Mouse (Mus musculus) natural killer cell, adult 2 months (primary cell): ENCODE measurements around the gene Sufu.

Source experiments
- DNase-seq, 2 experiments: peaks; one replicate each; pipeline ENCODE4 v3.0.0; 2022; ENCODE audit warnings: low spot score in 2 of 2

The Sufu gene

DNA sequence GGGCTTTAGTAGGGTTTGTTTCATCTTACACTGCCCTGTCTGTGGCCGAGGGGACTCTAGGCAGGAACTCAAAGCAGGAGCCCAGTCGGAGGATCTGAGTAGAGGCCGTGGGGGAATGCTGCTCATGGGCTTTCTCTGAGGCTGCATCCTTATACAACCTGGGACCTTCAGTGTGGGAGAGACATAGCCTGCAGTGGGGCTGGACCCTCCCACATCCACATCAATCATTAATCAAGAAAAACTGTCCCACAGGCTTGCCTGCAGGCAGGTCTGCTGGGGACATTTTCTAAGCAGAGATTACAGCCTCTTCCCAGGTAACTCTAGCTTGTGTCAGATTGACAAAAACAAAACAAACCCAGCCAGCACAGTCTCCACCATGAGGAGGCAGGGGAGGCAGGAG is 65.9 kb downstream of the Sufu start:
- DNase-seq: no peak

DNA sequence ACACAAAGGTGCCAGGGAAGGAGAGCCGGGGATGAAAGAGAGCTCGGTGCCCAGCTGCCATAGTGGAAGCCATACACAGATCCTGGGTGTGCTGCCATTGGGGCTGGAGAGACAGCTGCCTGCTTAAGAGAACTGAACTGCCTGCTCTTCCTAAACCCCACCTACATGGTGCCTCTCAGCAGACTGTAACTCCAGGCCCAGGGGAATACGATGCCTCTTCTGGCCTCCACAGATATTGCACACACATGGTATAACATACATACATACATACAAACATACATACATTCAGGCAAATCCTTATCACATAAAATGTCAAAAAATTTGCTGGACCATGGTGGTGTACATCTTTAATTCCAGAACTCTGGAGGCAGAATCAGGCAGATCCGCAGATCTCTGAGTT is 66.8 kb downstream of the Sufu start:
- DNase-seq: no peak

DNA sequence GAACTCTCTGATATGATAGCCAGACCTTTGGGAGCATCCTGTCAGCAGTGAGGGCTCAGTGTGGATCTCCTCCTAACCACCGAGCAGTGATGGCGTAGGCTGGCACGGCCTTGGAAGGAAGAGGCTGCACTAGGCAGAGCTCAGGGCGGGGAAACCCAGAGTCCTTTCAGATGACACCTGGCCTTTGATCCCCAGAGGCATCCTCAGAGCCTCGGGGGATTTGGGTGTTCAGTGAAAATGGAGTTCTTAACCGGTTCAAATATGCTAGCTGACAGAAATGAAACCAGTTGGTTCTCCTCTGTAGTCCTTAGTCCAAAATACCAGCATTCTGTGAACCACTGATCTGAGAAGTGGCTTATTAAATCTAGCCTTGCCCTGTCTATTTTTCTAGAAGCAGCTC is 69.5 kb downstream of the Sufu start:
- peak in 1 of 2 experiments; percentile 81 for DNase-seq

DNA sequence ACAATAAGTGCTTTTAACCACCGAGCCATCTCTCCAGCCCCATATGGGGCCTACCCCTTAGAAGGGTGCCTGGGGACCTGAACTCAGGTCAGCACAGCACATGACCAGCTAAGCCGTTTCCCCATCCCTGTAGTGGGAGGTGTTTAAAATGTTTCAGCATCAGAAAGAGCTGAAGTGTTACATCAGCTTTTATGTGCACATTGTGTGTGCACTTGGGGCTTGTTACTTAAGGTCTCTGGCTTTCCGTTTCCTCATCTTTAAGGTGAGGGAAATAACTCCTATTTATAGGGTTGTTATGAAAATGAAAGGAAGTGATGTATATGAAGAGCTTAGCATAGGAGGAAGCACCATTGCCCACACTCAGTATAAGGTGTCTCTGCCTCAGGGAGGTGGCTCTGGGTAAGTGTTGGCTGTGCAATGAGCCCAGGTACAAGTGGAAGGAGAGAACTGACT is 70.4 kb downstream of the Sufu start:
- DNase-seq: peak in 1 of 2 experiments; percentile 39

DNA sequence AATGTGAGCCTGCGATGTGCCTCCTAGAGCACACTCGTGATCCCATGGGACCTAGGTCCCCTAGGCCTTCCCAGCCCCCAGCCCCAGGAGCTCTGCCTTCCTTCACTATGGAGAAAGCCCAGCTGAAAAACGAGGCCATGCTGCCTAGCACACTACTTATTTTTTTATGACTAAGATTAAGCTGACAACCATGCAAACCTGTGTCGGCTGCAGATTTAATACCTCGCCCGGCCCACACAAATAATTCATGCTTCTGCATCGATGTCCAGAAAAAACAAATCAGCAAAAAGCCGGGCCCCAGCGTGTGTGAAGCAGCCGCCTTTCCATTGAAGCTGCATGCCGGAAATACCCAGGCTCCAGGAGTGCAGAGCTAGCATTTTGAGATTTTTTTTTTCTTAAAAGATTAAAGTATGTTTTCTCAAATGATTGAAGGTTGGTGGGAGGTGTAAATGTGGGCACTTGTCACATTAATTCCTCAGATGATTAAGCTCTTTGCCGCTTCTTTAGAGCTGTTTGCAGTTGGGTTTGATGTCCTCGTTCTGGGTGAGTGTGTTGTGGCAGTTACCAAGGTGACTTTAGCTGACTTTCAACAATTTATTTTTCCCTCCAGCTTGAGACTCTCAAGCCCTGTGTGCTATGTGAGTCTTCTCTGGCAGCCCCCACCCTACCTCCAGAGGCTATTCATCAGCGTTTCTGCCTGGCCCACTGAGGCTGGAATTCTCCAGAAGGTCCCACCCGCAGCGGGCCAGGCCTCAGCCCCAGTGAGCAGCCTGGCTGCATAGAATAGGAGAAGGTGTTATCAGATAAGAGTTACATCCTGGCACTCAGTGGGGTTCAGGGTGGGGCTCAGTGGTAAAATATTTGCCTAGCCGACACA is 73.9 kb downstream of the Sufu start:
- DNase-seq: peak in 1 of 2 experiments; percentile 33

DNA sequence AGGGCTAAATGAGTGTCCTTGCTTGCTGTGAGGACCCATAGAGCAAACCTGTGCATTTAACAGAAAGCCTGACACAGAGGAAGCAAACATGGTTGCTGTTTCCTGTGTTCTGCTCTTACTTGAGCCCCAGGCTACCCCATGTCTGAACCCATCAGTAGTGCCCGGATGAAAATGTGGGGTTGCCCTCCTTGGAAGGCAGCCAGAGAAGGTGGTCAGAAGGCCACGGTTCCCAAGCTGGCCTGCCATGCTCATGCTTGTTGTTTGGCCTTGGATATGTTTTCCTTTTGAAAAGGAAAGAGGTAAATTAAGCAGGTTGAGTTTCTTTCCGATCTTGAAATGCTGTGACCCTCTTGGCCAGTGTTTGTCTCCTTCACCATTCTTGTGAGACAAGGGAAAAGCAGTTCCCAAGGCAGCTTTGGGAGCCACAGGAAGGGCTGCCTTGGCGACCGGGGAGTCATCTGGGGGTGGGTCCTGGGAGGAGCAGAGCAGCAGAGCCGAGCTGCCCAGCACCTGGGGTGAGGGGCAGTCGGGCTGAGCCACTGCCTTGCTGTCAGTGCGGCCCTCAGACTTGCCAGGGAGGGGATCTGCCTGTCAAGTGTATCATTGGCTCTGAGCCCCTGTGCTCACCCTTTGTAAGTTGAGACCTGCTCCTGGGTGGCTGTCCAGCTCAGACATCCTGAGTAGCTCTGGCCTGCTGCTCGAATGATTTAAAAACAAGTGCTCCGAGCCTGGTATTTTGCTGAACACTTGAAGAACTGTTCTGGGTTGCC is 74.8 kb downstream of the Sufu start:
- DNase-seq: no peak

DNA sequence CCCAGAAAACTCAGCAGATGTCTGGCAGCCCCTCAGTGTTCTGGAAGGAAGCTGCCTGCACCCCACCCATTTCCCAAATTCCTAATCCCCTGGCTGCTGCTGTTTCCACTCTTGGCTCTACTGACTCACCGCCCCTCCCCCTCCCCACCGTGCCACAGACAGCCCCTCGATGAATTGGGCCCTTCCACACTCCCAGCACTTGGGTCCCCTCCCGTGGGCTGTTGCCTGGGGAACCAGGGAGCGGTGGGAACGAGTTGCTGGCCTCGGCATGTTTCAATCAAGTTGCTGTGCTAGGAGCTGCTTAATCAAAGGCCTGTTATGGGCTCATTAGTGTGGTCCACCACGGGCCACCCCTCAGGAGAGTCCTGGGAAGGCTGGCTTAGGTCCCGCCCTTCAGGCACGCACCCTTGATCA is 80.7 kb downstream of the Sufu start:
- DNase-seq: no peak

DNA sequence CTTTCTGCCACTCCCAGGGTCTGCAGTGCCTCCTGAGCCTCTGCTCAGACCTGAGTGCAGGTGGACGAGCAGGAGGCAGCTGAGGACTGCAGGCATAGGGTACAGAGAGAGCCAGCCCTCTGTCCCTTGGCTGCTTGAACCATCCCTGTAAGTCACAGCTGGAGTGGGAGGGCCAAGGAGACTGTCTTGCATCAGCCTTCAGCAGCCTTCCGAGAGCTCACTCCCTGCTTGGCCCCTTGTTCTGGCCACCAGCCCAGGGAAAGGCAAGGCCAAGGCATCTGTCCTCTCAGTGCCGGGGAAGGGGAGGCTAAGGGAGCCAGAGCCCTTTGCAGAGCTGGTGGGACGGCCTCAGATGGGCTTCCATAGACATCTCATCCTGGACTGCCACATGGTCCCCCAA is 81.5 kb downstream of the Sufu start:
- DNase-seq: no peak

DNA sequence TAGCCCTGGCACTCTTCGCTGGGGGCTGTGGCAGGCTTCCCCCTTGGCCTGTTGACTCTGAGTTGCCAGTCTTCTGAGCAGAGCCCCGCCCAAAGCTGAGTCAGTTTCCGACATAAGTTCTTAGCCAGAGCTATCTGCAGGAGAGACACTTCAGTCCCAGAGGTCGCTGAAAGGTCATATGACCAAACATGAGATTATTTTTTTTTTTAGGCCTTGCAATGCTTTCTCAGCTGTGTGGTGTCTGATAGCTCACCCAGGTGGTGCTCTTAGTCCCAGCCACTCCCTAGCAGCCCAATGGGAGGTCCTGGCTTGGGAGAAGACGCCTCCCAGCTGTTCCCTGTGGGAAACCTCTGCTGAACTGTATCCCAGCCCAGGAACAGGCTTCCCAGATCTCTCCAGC is 82.1 kb downstream of the Sufu start:
- DNase-seq: peak; percentile 42 to 46

DNA sequence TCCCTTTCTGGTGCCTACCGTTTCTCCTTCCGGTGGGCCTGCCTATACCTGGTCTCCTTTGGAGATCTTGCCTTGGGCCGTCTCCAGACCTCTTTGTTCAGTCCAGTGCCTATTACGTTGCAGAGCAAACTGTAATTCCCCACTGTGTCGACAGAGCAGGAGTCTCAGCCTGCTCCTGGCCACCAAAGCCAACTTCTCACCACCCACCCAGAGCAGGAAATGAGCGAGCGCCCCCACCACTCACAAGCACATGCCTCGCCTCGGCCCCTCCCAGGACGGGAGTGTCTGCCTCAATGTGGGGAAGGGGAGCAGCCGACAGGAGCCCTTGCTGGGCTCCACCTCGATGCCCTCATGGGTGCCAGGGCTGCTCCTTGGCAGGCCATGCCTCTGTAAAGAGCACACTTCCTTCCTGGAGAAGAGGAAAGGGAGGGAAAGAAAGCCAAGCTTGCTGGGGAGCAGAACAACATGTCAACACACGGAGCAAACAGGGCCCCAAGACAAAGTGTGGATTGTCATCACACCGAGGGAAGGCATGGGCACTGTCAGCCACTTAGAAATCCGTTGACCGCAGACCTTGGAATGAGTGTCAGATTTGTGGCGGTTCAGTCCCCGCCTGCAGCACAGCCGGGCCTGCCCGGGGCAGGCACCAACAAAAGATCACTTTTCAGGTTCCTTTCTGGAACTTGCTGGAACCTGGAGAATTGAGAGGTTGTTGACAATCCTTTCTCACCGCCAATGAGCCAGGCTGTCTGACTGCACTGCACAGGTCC is 82.8 kb downstream of the Sufu start:
- DNase-seq: no peak

DNA sequence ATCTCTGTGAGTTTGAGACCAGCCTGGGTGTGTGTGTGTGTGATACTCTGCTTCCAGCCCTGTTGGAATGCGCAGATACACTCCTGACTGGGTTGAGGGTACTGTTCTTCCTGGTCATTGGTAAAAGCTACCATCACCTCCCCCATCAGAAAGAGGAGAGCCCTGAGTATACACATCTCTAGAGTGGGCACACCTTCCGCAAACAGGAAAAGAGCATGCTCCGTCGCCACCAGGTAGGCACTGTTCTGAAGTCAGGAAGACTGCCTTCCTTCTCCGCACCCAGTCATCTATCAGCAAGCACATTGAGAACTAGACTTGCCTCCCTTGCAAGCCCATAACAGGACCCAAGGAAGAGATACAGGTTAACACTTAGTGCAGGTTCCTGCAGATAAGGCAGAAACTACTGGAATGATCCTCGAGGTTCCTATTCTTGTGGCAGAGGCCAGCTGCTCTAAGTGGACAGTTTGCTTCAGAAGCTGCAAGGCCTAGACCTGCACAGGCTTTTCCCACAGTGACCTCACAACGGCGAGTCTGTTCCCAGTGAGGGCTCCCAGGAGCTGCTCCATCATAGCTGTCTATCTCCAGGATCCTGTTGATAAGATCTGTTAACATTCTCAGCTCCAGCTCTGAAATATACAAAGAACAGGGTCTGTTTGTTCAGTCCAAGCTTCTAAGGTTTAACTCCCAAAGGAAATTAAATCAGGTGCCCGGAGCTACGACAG is 84.1 kb downstream of the Sufu start:
- DNase-seq: no peak

DNA sequence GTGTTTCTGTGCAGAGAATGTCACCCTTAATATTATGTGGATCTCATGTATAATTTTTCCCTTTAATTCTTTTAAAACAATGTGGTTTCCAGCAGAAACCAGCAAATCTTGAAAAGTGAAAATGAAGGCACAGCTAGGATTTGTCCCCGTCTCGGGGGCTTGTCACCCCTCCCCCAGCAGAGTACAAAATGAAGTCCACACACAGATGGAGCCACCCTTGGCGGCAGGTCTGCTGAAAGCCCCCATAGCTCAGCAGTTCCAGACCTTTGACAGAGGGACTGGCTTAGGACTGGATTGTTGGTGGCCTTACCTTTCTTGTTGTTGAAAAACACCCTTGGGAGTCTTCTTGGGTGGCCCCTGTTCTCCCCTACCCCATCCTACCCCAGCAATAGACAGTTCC is 84.7 kb downstream of the Sufu start:
- DNase-seq: no peak

DNA sequence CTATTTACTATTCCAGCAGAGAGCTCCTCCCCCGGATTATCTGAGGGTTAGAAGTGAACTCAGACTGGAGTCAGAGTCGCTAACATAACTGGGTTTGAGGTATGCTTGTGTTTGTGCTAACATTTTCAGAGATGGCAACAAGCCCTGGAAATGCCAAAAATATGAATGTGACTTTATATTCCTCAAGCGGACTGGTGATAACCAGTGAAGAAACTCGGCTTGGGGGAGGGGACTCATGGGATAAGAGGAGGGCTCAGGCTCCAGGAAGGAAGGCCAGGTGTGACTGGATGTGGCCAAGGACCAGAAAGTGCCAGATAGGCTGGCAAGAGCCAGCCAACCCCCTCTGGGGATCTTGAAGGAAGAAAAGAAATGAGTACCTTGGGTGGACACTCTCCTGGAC is 85.1 kb downstream of the Sufu start:
- no peak for DNase-seq

DNA sequence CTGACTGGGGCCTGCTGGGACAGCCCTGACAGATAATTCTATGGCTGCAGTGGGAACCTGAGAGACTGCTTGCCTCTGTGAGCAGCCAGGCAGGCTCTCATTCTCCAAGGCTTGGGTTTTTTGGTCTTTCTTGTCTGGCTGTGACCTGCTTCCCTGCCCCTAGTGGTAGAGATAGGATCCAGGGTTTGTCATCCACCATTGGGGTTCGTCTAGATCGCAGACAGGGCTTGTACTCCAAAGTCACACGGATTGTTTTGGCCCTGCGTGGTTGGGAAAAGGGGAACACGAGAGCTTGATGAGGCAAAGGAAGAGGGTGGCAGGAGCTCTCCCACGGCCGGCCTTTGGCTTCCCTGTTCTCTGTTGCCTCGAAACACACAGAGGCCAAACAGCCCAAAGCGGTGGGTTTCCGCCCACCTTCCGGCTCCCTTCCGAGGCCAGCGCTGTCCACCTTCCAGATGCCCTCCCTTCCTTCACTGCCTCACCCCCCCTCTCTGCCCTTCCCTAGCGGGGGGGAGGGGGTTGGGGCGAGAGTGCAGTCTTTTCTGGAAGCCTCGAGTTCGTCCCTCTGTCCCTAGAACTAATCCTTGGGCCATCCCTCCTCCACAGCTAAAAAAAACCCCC is 86.3 kb downstream of the Sufu start:
- DNase-seq: no peak

DNA sequence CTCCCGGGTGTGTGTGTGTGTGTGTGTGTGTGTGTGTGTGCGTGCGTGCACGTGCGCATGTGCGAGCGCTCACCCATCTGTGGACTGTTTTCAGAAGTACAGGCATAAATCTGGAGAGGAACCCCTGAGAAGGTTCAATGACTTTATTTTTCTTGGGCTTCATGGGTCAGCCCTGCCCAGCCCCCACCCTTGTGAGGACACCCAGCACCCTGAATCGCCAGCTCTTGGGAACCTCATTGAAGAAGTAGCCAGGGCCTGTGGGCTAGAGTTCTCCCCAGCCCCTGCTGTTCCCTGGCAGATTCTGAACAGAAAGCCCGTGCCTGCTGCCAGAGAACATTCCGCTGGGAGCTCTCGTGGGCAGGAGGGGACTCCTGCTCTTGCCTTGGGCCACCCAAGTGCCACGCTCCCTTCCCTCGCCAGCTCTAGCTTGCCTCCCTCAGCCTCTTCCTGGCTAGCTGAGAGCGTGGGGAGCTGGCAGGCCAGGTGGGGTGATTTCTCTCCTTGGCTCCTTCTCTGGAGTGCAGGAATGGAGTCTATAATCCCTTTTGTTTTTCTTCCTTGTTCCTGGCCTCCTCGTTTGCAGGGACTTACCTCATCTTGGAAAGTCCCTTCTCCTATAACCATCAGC is 87.1 kb downstream of the Sufu start:
- DNase-seq: no peak

DNA sequence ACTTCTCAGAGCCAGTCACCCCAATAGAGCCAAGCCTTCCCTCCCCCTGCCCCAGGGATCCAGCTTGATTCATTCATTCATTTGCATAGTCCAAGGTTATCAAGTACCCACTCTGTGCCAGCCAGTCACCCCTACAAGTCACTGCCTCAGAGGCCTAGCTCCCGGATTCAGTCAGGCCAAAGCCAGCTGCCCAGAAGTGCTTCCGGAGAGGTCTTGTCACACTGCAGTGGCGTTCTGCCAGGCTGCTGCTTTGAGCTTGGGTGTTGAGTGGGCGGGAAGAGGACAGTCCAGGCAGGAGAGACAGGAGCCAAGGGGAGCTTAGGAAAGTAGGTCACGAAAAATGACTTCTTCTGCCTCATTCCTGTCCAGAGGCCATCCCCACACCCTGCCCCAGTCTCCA is 87.8 kb downstream of the Sufu start:
- DNase-seq: no peak

DNA sequence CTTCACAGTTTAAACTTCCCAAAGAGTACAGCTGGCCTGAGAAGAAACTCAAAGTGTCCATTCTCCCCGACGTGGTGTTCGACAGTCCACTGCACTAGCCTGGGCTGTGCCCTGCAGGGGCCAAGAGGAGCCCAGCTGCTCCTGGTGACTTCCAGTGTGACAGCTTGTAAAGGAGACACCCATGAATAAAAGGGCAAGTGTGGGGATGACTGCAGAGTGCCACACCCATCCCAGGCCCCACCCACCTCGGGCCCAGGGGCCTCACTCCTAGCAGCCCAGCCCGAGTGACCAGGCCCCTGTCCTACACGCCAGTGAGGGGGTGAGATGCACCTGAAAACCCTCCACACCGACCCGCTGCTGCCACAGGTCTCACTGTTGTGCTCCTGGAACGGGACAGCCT is 89.2 kb downstream of the Sufu start:
- no peak for DNase-seq

DNA sequence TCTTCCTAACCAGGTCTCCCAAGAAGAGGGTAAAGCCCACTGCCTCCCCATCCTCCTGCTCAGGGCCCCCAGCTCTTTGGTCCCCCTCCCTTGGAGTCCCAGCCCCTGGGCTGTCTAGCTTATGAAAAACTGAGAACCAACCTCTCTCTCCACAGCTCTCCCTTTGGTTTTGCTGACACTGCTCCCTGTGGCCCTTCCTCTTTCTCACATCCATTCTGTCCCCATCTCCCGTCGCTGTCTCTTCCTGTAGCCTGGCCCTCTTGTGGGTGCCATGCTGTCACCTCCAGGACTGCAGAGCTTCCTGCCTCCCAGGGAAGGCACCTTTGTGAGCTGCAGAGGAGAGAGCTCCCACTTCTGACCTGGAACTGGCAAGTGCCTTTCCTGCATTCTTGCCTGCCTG is 90.0 kb downstream of the Sufu start:
- no peak for DNase-seq

DNA sequence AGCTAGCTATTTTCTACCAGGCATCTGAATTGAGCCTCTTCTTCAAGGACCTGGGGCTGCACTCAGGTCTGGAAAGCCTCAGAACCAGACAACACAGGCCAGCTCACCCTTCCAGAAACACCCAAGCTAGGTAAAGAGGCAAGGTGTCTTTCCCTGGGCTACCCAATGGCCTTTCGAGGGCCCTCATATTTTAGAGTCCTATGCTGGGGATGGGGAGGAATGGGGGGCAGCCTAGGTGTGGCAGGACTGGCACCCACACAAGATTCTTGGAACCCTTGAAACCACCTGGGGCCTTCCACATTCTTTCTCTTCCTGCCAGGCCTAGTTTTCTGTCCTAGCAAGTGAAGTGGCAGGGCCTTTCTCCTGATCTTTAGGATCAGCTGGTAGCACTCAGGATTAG is 92.8 kb downstream of the Sufu start:
- DNase-seq: no peak

DNA sequence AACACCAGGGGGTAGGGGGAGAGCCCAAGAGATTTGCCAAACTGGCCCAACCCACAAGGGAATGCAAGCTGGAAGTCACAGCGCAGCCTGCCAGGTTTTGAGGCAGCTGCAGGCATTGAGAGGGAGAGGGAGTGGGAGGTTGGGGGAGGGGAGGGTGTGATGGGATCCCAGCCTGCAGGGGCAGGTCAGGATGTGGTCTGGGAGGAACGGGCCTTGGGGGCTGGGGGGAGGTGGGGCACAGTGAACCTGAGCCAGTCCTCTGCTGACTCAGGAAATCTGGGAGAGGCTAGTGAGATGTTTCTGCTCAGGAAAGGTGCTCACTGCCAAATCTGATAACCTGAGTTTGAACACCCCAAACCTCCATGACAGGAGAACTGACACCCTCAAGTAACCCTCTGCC is 93.9 kb downstream of the Sufu start:
- DNase-seq: no peak

DNA sequence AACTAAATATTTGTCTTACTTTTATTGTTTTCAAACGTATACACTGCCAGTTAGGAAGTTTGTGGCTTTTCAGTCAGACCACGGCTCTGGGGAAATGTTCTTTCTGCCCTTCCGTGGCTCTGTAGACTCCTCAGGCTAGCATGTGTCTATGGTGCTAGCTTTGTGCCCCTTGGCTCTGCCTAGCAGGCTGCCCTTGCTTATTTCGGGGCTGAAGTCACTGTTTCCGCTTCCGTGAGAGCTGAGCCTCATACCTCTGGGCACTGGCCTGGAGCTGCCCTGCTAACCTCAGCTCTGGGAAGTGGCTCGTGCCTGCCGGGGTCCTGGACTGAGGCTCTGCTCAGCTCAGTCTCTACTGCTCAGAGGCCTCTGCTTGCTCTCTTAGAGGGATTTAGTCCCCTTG is 98.4 kb downstream of the Sufu start:
- DNase-seq: no peak
